Mouse (Mus musculus) G1E (cell line): ENCODE data around the gene Rps28. TPM values are rescaled to one million over a fixed set of nuclear protein-coding genes. Genes with fewer than 3 reads are reported as not detected.
A peak's percentile ranks its signal among the peaks of the same experiment; 100 is the strongest.

ENCODE experiments used
- ATAC-seq: 2 replicates; pipeline ENCODE4 v1.8.0; 2016; ENCODE audit warnings: mild to moderate bottlenecking; ENCODE audit not compliant: insufficient number of reproducible peaks, poor library complexity, low FRiP score, severe bottlenecking; ENCODE audit errors: extremely low read depth
- DNase-seq: peaks from one replicate; pipeline ENCODE4 v3.0.0; 2012; ENCODE audit warnings: low spot score
- H3K27me3 ChIP-seq: 2 replicates; pipeline ENCODE4 v1.6.1; 2012; ENCODE audit warnings: mild to moderate bottlenecking, low read length, inconsistent platforms; ENCODE audit not compliant: insufficient read depth
- H3K36me3 ChIP-seq: replicated peaks from 2 replicates; pipeline ENCODE3; 2012; ENCODE audit warnings: mild to moderate bottlenecking, inconsistent platforms
- H3K4me1 ChIP-seq: 2 replicates; pipeline ENCODE4 v1.6.1; 2012; ENCODE audit warnings: low read depth, low read length, inconsistent platforms, mixed read lengths; ENCODE audit not compliant: insufficient read depth
- H3K4me3 ChIP-seq: 2 replicates; pipeline ENCODE4 v1.5.1; 2012; ENCODE audit warnings: low read depth, mild to moderate bottlenecking, inconsistent platforms, low read length, moderate library complexity, mixed read lengths
- H3K9me3 ChIP-seq: replicated peaks from 2 replicates; pipeline ENCODE4 v1.6.1; 2012; ENCODE audit warnings: inconsistent platforms
- CTCF ChIP-seq: IDR thresholded peaks from 2 replicates; pipeline ENCODE4 v1.5.1; 2012; ENCODE audit warnings: low read depth, low read length, inconsistent platforms, mixed read lengths
- GATA1 ChIP-seq: IDR thresholded peaks from 2 replicates; pipeline ENCODE4 v1.6.1; 2012; ENCODE audit warnings: borderline replicate concordance, low read length, inconsistent platforms, mixed read lengths
- GATA2 ChIP-seq: IDR thresholded peaks from 2 replicates; pipeline ENCODE4 v1.6.1; 2012; ENCODE audit warnings: low read depth, low read length, inconsistent platforms, borderline replicate concordance
- POLR2AphosphoS5 ChIP-seq: IDR thresholded peaks from 2 replicates; pipeline ENCODE4 v1.6.1; 2012; ENCODE audit warnings: low read depth, low read length, inconsistent platforms; ENCODE audit not compliant: insufficient replicate concordance
- TAL1 ChIP-seq: conservative IDR thresholded peaks from 2 replicates; pipeline ENCODE4 v1.6.1; 2012; ENCODE audit warnings: low read depth, low read length, inconsistent platforms, mixed read lengths
- polyA plus RNA-seq: library from polyadenylated mRNA; stranded (reverse); fragments of >175 nt; gene quantifications from 2 replicates; pipeline ENCODE4 v1.2.3, GENCODE M21; 2012
- total RNA-seq, 2 experiments: library from RNA; stranded (forward) in 1 of 2; stranded (reverse) in 1 of 2; fragments of 200-1000 nt in 1 of 2; fragments of >200 nt in 1 of 2; fragmentation: Nextera tagmentation in 1 of 2; gene quantifications; 2 replicates each; pipeline ENCODE4 v1.2.3; 2014 to 2017

The Rps28 gene
- total and polyA plus RNA-seq, 3 experiments, result 417 to 6,951 (median 3,098) TPM

DNA sequence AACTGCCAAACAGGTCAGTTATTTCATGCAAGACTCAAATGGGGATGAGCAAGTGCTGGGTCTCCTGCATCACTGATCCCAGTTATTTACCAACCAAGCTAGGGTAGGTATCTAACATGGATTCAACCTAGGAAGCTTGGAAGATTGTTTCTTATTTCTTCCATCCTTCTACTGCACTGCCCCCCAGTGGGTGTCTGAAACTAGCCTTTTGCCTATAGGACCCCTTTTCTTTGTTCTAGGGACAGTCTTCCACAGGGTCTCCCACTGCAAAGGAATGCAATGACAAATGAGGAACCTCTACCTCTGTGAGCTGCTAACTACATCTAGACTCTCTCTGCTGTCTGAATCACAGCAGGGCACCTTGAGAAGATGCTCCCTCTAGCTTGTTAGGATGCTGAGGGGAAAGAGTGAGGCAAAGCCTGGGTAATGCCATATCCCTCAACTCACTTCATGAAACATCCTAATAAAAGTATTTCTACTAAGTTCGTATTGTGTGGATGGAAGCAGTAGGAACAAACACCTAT is 1.9 kb downstream of the Rps28 start:
- DNase-seq (no peak), ATAC-seq (no peak)
- Histone ChIP-seq H3K4me1 (peaks cover 70% of the 10 kb centered on the region), H3K27me3 (no peaks in the 10 kb centered on the region), H3K4me3 (peak overlapping the region; percentile 81), H3K36me3 (peaks cover 78% of the 10 kb centered on the region), H3K9me3 (no peaks in the 10 kb centered on the region)
- no peak for TF ChIP-seq GATA1
- TF ChIP-seq GATA2, result no peak
- no peak; the same call in 1 of the 2 replicates for TF ChIP-seq POLR2AphosphoS5
- no peak for TF ChIP-seq CTCF
- TF ChIP-seq TAL1, result no peak

DNA sequence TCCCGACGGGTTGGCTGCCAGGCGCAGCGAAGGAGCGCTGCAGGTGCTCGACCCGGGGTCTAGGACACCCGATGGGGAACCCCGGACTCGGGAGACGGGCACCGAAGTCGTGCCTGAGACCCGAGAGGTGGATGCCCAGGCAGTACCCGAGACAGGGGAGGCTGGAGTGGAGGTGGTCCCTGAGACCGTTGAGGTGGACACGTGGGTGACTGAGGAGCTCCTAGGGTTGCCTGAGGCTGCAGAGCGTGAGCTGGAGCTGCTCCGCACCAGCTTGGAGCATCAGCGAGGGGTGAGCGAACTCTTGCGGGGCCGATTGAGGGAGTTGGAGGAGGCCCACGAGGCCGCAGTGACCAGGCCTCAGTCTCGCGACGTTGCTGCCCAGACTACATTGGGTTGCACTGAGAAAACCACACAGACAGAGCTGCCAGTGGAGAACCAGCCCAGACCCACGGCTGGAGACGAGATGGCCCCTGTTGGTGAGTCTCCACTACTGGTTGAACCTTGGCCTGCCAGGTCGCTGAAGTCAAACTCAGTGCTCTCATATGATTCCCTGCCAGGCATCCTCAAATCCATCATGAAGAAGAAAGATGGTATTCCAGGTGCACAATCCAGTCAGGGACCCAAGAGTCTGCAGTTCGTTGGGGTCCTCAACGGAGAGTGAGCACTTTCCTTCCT is 6.3 kb downstream of the Rps28 start:
- TF ChIP-seq POLR2AphosphoS5 (0 out of 2 replicates have a peak, but pooled peaks have one; percentile 22), GATA2 (no peak)
- H3K36me3 ChIP-seq, result peaks cover 54% of the 10 kb centered on the region

DNA sequence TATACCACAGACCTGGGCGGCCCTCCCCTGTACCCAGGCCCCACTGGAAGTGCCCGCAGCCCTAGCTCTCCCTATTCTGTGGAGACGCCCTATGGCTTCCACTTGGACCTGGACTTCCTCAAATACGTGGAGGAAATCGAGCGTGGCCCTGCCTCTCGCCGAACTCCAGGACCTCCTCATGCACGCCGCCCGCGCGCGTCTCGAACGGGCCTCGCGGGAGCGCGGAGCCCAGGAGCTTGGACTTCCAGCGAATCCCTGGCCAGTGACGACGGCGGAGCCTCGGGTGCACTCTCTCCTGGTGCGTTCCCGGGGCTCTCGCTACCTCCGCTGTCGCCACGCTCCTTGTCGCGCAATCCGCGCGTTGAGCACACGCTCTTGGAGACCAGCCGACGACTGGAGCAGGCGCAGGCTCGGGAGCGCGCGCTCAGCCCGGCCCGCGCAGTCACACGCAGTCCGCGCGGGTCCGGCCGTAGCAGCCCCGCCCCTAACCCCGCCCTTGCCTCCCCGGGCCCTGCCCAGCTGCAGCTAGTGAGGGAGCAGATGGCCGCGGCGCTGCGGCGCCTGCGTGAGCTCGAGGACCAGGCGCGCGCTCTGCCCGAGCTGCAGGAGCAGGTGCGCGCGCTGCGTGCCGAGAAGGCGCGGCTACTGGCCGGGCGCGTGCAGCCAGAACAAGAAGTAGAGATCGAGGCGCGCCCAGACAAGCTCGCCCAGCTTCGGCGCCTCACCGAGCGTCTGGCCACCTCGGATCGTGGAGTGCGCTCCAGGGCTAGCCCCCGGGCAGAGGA is 7.0 kb downstream of the Rps28 start:
- TF ChIP-seq GATA1 (no peak), TAL1 (no peak), CTCF (no peak)
- Histone ChIP-seq H3K9me3 (no peaks in the 10 kb centered on the region), H3K36me3 (peaks cover 47% of the 10 kb centered on the region), H3K4me3 (peak overlapping the region; percentile 79), H3K27me3 (peaks cover 16% of the 10 kb centered on the region), H3K4me1 (peaks cover 51% of the 10 kb centered on the region)
- peak; percentile 69 for ATAC-seq
- peak; percentile 98 for DNase-seq

More for the DNA sequence above, 6.3 kb downstream of the Rps28 start:
- DNase-seq, result no peak
- Histone ChIP-seq H3K4me3 (peak overlapping the region; percentile 79), H3K27me3 (peaks cover 9% of the 10 kb centered on the region), H3K4me1 (peaks cover 58% of the 10 kb centered on the region), H3K9me3 (no peaks in the 10 kb centered on the region)
- ATAC-seq, result no peak

DNA sequence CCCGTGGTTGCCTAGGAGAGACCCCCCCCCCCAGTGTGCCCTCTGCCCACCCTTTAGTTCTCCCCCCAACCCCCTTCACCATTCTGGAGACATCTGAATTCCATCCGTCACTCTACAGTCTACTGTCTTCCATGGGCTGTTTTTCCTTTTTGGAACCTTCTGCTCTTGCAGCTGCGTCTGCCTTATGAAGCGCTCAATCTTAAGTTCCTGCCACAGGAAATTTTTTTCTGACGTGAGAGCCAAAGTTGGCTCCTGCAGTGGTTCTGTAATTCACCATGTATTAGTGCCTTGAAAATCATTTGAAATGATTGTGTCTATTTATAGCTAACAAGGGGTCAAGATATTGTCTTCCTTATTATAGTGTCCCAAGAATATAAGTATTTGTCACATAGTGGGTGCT is 7.8 kb downstream of the Rps28 start:
- Histone ChIP-seq H3K4me3 (peak overlapping the region; percentile 79), H3K36me3 (peaks cover 39% of the 10 kb centered on the region), H3K4me1 (peaks cover 43% of the 10 kb centered on the region), H3K9me3 (no peaks in the 10 kb centered on the region), H3K27me3 (peaks cover 23% of the 10 kb centered on the region)
- DNase-seq (no peak), ATAC-seq (no peak)
- no peak for TF ChIP-seq TAL1
- no peak for TF ChIP-seq GATA2
- TF ChIP-seq CTCF, result no peak
- TF ChIP-seq POLR2AphosphoS5, result no peak

DNA sequence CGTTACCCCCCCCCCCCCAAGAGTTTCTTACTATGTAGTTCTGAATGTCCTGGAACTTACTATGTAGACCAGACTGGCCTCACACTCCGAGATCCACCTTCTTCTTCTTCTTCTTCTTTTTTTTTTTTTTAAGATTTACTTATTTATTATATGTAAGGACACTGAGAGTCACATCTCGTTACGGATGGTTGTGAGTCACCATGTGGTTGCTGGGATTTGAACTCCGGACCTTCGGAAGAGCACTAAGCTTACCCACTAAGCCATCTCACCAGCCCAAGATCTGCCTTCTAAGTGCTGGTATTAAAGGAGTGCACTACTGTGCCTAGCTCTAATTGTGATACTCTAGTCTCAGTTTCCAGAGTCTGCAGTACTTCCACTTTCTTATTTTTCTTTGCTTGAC is 9.0 kb downstream of the Rps28 start:
- TF ChIP-seq GATA2 (no peak), POLR2AphosphoS5 (no peak), CTCF (no peak), GATA1 (no peak), TAL1 (no peak)
- DNase-seq (no peak), ATAC-seq (no peak)
- H3K4me1 ChIP-seq, result peaks cover 38% of the 10 kb centered on the region
- H3K4me3 ChIP-seq, result no peak overlapping the region
- peaks cover 27% of the 10 kb centered on the region for H3K36me3 ChIP-seq
- no peaks in the 10 kb centered on the region for H3K9me3 ChIP-seq
- H3K27me3 ChIP-seq, result peaks cover 35% of the 10 kb centered on the region

DNA sequence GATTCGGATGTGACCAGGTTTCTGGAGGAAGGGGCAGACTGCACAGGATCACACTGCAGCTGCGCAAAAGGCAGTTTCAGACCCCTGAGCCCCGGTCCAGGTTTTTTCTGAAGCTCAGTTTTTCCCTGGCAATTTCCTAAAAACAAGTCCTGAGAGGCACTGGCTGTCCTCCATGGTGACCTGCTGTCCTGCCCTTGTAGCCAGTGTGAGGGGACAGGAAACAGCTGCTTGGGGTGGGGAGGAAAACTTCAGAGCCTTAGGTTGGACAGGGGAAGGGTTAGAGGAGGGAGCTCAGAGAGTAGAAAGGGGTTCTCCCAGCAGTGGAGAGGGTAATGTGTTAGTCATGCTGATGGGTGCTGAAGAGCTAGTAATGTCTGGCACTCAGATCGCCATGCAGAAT is 11.4 kb downstream of the Rps28 start:
- ATAC-seq (no peak), DNase-seq (no peak)
- Histone ChIP-seq H3K4me1 (peaks cover 19% of the 10 kb centered on the region), H3K36me3 (peaks cover 3% of the 10 kb centered on the region), H3K4me3 (no peak overlapping the region), H3K27me3 (peaks cover 43% of the 10 kb centered on the region), H3K9me3 (no peaks in the 10 kb centered on the region)
- TF ChIP-seq POLR2AphosphoS5 (no peak), CTCF (no peak), GATA2 (no peak), GATA1 (no peak), TAL1 (no peak)

DNA sequence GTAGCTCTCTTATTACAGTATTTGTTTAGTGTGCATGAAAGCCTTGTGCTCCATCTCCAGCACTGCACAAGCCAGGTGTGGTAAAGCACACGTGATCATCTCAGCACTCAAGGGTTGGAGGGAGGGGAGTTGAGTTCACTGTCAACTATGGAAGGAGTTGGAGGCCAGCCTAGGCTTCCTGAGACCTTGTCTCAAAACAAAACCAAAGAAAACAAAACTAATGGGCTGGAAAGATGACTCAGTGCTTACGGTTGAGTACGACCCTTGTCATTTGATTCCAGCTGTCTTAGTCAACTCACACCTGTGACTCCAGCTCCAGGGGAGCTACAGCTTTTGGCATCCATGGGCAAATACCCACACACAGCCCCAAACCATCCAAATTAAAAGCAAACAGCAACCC is 11.9 kb downstream of the Rps28 start:
- no peak for ATAC-seq
- Histone ChIP-seq H3K36me3 (no peaks in the 10 kb centered on the region), H3K27me3 (peaks cover 46% of the 10 kb centered on the region), H3K4me3 (no peak overlapping the region), H3K4me1 (peaks cover 15% of the 10 kb centered on the region), H3K9me3 (no peaks in the 10 kb centered on the region)
- no peak for DNase-seq
- TF ChIP-seq POLR2AphosphoS5, result no peak
- TF ChIP-seq GATA2, result no peak
- TF ChIP-seq TAL1, result no peak
- no peak for TF ChIP-seq GATA1
- no peak for TF ChIP-seq CTCF
